Mouse (Mus musculus): ENCODE results near the gene Hdac4. TPM values are rescaled to one million over a fixed set of nuclear protein-coding genes. Genes with fewer than 3 reads are reported as not detected.

Hdac4 gene
- polyA plus RNA-seq, 1 experiment from 2014 or later: 15.4 TPM

GRCm38 (mm10) chr1:92142793-92143192, 52.7 kb downstream of the Hdac4 start:
- peaks cover 11% of the 10 kb centered on the region; the same call in 1 of the 2 replicates for H3K36me3 ChIP-seq (ENCODE audit: control insufficient read depth, insufficient read depth, low read length)
- H3K9me3 ChIP-seq (ENCODE audit: control insufficient read depth, low read length): no peaks in the 10 kb centered on the region
- ATAC-seq (ENCODE audit: insufficient number of reproducible peaks, insufficient read depth, low FRiP score, low read depth): no peak
- H3K4me3 ChIP-seq (ENCODE audit: control insufficient read depth in 1 of 2, insufficient read depth in 1 of 2, low read depth in 1 of 2, low read length in 2 of 2): no peak overlapping the region
- 84% methylated on average over 4 of the region's 4 CpGs for WGBS
- no peaks in the 10 kb centered on the region for H3K27me3 ChIP-seq (ENCODE audit: control insufficient read depth, insufficient read depth, low read length)
- peaks cover 11 to 19% of the 10 kb centered on the region in 2 experiments for H3K4me1 ChIP-seq (ENCODE audit: control insufficient read depth in 2 of 2, insufficient read depth in 2 of 2, low read length in 2 of 2)
- H3K9ac ChIP-seq (ENCODE audit: low read length): no peak overlapping the region
- H3K4me2 ChIP-seq (ENCODE audit: low read length): no peak overlapping the region
- H3K27ac ChIP-seq (replicated peaks in 1 of 2; ENCODE audit: control insufficient read depth in 1 of 2, insufficient read depth in 1 of 2, low read depth in 2 of 2, low read length in 2 of 2): no peak overlapping the region

GRCm38 (mm10) chr1:92139001-92139400, 56.5 kb downstream of the Hdac4 start:
- Histone ChIP-seq H3K4me2 (ENCODE audit: low read length) (no peak overlapping the region), H3K9ac (ENCODE audit: low read length) (no peak overlapping the region), H3K27me3 (ENCODE audit: control insufficient read depth, insufficient read depth, low read length) (no peaks in the 10 kb centered on the region), H3K36me3 (ENCODE audit: control insufficient read depth, insufficient read depth, low read length) (no peaks in the 10 kb centered on the region), H3K4me3 (ENCODE audit: control insufficient read depth in 1 of 2, insufficient read depth in 1 of 2, low read depth in 1 of 2, low read length in 2 of 2) (no peak overlapping the region), H3K27ac (replicated peaks in 1 of 2; ENCODE audit: control insufficient read depth in 1 of 2, insufficient read depth in 1 of 2, low read depth in 2 of 2, low read length in 2 of 2) (no peak overlapping the region), H3K9me3 (ENCODE audit: control insufficient read depth, low read length) (no peaks in the 10 kb centered on the region), H3K4me1 (ENCODE audit: control insufficient read depth in 2 of 2, insufficient read depth in 2 of 2, low read length in 2 of 2) (peaks cover 11 to 22% of the 10 kb centered on the region in 2 experiments)
- WGBS: 91% methylated on average over 4 of the region's 4 CpGs
- ATAC-seq (ENCODE audit: insufficient number of reproducible peaks, insufficient read depth, low FRiP score, low read depth): no peak

GRCm38 (mm10) chr1:92137136-92137848, 58.2 kb downstream of the Hdac4 start:
- Histone ChIP-seq H3K4me2 (ENCODE audit: low read length) (no peak overlapping the region), H3K4me3 (ENCODE audit: control insufficient read depth in 1 of 2, insufficient read depth in 1 of 2, low read depth in 1 of 2, low read length in 2 of 2) (no peak overlapping the region), H3K27ac (replicated peaks in 1 of 2; ENCODE audit: control insufficient read depth in 1 of 2, insufficient read depth in 1 of 2, low read depth in 2 of 2, low read length in 2 of 2) (peak overlapping the region; percentile 30 to 45; a peak in 2 of 4 replicates), H3K4me1 (ENCODE audit: control insufficient read depth in 2 of 2, insufficient read depth in 2 of 2, low read length in 2 of 2) (peaks cover 4 to 14% of the 10 kb centered on the region in 2 experiments; a peak in 3 of 4 replicates), H3K36me3 (ENCODE audit: control insufficient read depth, insufficient read depth, low read length) (no peaks in the 10 kb centered on the region), H3K9me3 (ENCODE audit: control insufficient read depth, low read length) (no peaks in the 10 kb centered on the region), H3K27me3 (ENCODE audit: control insufficient read depth, insufficient read depth, low read length) (no peaks in the 10 kb centered on the region), H3K9ac (ENCODE audit: low read length) (no peak overlapping the region)
- WGBS: 68% methylated on average over 2 of the region's 2 CpGs
- peak; percentile 61; the same call in 1 of the 2 replicates for ATAC-seq (ENCODE audit: insufficient number of reproducible peaks, insufficient read depth, low FRiP score, low read depth)

- WGBS: 88% methylated on average over 3 of the region's 3 CpGs
- H3K9ac ChIP-seq (ENCODE audit: low read length): no peak overlapping the region
- H3K4me1 ChIP-seq (ENCODE audit: control insufficient read depth in 2 of 2, insufficient read depth in 2 of 2, low read length in 2 of 2): peaks cover 4 to 14% of the 10 kb centered on the region in 2 experiments; a peak in 3 of 4 replicates
- no peak for ATAC-seq (ENCODE audit: insufficient number of reproducible peaks, insufficient read depth, low FRiP score, low read depth)
- H3K4me3 ChIP-seq (ENCODE audit: control insufficient read depth in 1 of 2, insufficient read depth in 1 of 2, low read depth in 1 of 2, low read length in 2 of 2): no peak overlapping the region
- H3K4me2 ChIP-seq (ENCODE audit: low read length): no peak overlapping the region
- no peaks in the 10 kb centered on the region for H3K27me3 ChIP-seq (ENCODE audit: control insufficient read depth, insufficient read depth, low read length)
- H3K27ac ChIP-seq (replicated peaks in 1 of 2; ENCODE audit: control insufficient read depth in 1 of 2, insufficient read depth in 1 of 2, low read depth in 2 of 2, low read length in 2 of 2): peak overlapping the region; percentile 12 to 45; a peak in 1 of 4 replicates
- H3K36me3 ChIP-seq (ENCODE audit: control insufficient read depth, insufficient read depth, low read length): no peaks in the 10 kb centered on the region
- H3K9me3 ChIP-seq (ENCODE audit: control insufficient read depth, low read length): no peaks in the 10 kb centered on the region
Measured at GRCm38 (mm10) chr1:92136362-92136761, 59.1 kb downstream of the Hdac4 start.

GRCm38 (mm10) chr1:92132181-92132580, 63.3 kb downstream of the Hdac4 start:
- Histone ChIP-seq H3K27ac (replicated peaks in 1 of 2; ENCODE audit: control insufficient read depth in 1 of 2, insufficient read depth in 1 of 2, low read depth in 2 of 2, low read length in 2 of 2) (no peak overlapping the region), H3K9ac (ENCODE audit: low read length) (no peak overlapping the region), H3K27me3 (ENCODE audit: control insufficient read depth, insufficient read depth, low read length) (no peaks in the 10 kb centered on the region), H3K36me3 (ENCODE audit: control insufficient read depth, insufficient read depth, low read length) (no peaks in the 10 kb centered on the region), H3K9me3 (ENCODE audit: control insufficient read depth, low read length) (no peaks in the 10 kb centered on the region), H3K4me3 (ENCODE audit: control insufficient read depth in 1 of 2, insufficient read depth in 1 of 2, low read depth in 1 of 2, low read length in 2 of 2) (no peak overlapping the region), H3K4me2 (ENCODE audit: low read length) (no peak overlapping the region), H3K4me1 (ENCODE audit: control insufficient read depth in 2 of 2, insufficient read depth in 2 of 2, low read length in 2 of 2) (peaks cover 13 to 31% of the 10 kb centered on the region in 2 experiments)
- no peak for ATAC-seq (ENCODE audit: insufficient number of reproducible peaks, insufficient read depth, low FRiP score, low read depth)
- 27% methylated on average over 2 of the region's 2 CpGs for WGBS

- 20% methylated on average over 6 of the region's 6 CpGs for WGBS
- Histone ChIP-seq H3K9me3 (ENCODE audit: control insufficient read depth, low read length) (no peaks in the 10 kb centered on the region), H3K4me3 (ENCODE audit: control insufficient read depth in 1 of 2, insufficient read depth in 1 of 2, low read depth in 1 of 2, low read length in 2 of 2) (no peak overlapping the region), H3K4me2 (ENCODE audit: low read length) (no peak overlapping the region), H3K27me3 (ENCODE audit: control insufficient read depth, insufficient read depth, low read length) (no peaks in the 10 kb centered on the region), H3K4me1 (ENCODE audit: control insufficient read depth in 2 of 2, insufficient read depth in 2 of 2, low read length in 2 of 2) (peaks cover 14 to 27% of the 10 kb centered on the region in 2 experiments), H3K9ac (ENCODE audit: low read length) (peak overlapping the region; percentile 41; the same call in 1 of the 2 replicates), H3K36me3 (ENCODE audit: control insufficient read depth, insufficient read depth, low read length) (no peaks in the 10 kb centered on the region), H3K27ac (replicated peaks in 1 of 2; ENCODE audit: control insufficient read depth in 1 of 2, insufficient read depth in 1 of 2, low read depth in 2 of 2, low read length in 2 of 2) (peak overlapping the region; percentile 68 to 78)
- peak; percentile 81 for ATAC-seq (ENCODE audit: insufficient number of reproducible peaks, insufficient read depth, low FRiP score, low read depth)
Measured at GRCm38 (mm10) chr1:92130470-92131100, 64.9 kb downstream of the Hdac4 start.

GRCm38 (mm10) chr1:92129751-92130150, 65.7 kb downstream of the Hdac4 start:
- WGBS: 87% methylated on average over 3 of the region's 3 CpGs
- Histone ChIP-seq H3K27me3 (ENCODE audit: control insufficient read depth, insufficient read depth, low read length) (no peaks in the 10 kb centered on the region), H3K4me2 (ENCODE audit: low read length) (no peak overlapping the region), H3K9me3 (ENCODE audit: control insufficient read depth, low read length) (no peaks in the 10 kb centered on the region), H3K9ac (ENCODE audit: low read length) (no peak overlapping the region), H3K27ac (replicated peaks in 1 of 2; ENCODE audit: control insufficient read depth in 1 of 2, insufficient read depth in 1 of 2, low read depth in 2 of 2, low read length in 2 of 2) (0 out of 4 replicates have a peak overlapping the region, but pooled peaks of 1 of the 2 experiments have one; percentile 78), H3K4me1 (ENCODE audit: control insufficient read depth in 2 of 2, insufficient read depth in 2 of 2, low read length in 2 of 2) (peaks cover 14 to 27% of the 10 kb centered on the region in 2 experiments), H3K4me3 (ENCODE audit: control insufficient read depth in 1 of 2, insufficient read depth in 1 of 2, low read depth in 1 of 2, low read length in 2 of 2) (no peak overlapping the region), H3K36me3 (ENCODE audit: control insufficient read depth, insufficient read depth, low read length) (no peaks in the 10 kb centered on the region)
- no peak for ATAC-seq (ENCODE audit: insufficient number of reproducible peaks, insufficient read depth, low FRiP score, low read depth)
